Mouse (Mus musculus): Measurements from ENCODE around the gene Itpripl1. TPM values are rescaled to one million over a fixed set of nuclear protein-coding genes. Genes with fewer than 3 reads are reported as not detected.
"Not testable (repeated sequence)": the region's sequence is repeated elsewhere in the genome, so short reads cannot be mapped to it uniquely, and the experiment has no call there.

Gene Itpripl1
- polyA plus RNA-seq, 1 experiment, result 5.0 TPM

GRCm38 (mm10) chr2:127121591-127122235 is 21.5 kb downstream of the Itpripl1 start:
- no peak for DNase-seq (ENCODE audit: low read depth, low spot score)

GRCm38 (mm10) chr2:127108986-127109385 is 34.3 kb downstream of the Itpripl1 start:
- DNase-seq (ENCODE audit: low read depth, low spot score), result no peak
- WGBS, result 82% methylated on average over 4 of the region's 4 CpGs

More at GRCm38 (mm10) chr2:127121591-127122235, 21.5 kb downstream of the Itpripl1 start:
- WGBS, result 73% methylated on average over 8 of the region's 8 CpGs

- DNase-seq (ENCODE audit: low read depth, low spot score), result no peak
- 77% methylated on average over 8 of the region's 8 CpGs for WGBS
Measured at GRCm38 (mm10) chr2:127092000-127092399, 51.2 kb downstream of the Itpripl1 start.

- not testable (repeated sequence) for DNase-seq (ENCODE audit: low read depth, low spot score)
Measured at GRCm38 (mm10) chr2:127090151-127090550, 53.1 kb downstream of the Itpripl1 start.

Other genes with a start within 250 kb of the Itpripl1 start
- gene Sppl2a, start 210.2 kb downstream of the Itpripl1 start, polyA plus RNA-seq (2012; rRNA removed), result 22.5 and 26.6 TPM in 2 replicates
- gene Ap4e1, start 134.7 kb downstream of the Itpripl1 start, polyA plus RNA-seq (2012; rRNA removed), result 1.3 and 2.3 TPM in 2 replicates
- 13.2 and 14.3 TPM in 2 replicates for gene Blvra, start 72.8 kb downstream of the Itpripl1 start, polyA plus RNA-seq (2012; rRNA removed)
- 6.9 TPM in 2 replicates for gene Ncaph, start 9.5 kb downstream of the Itpripl1 start, polyA plus RNA-seq (2012; rRNA removed)
- gene 1810024B03Rik, start 64.8 kb upstream of the Itpripl1 start, polyA plus RNA-seq (2012; rRNA removed), result 1.2 TPM in 2 replicates
- gene Snrnp200, start 64.9 kb upstream of the Itpripl1 start, polyA plus RNA-seq (2012; rRNA removed), result 25.9 and 41.1 TPM in 2 replicates
- 57.6 and 58.5 TPM in 2 replicates for gene Ciao1, start 104.4 kb upstream of the Itpripl1 start, polyA plus RNA-seq (2012; rRNA removed)
- gene Tmem127, start 104.5 kb upstream of the Itpripl1 start, polyA plus RNA-seq (2012; rRNA removed), result 67.4 and 99.6 TPM in 2 replicates
- gene Stard7, start 126.8 kb upstream of the Itpripl1 start, polyA plus RNA-seq (2012; rRNA removed), result 35.8 and 43.0 TPM in 2 replicates
- 8.4 and 8.7 TPM in 2 replicates for gene Dusp2, start 192.7 kb upstream of the Itpripl1 start, polyA plus RNA-seq (2012; rRNA removed)
- not detected in 2 replicates for gene Astl, start 195.2 kb upstream of the Itpripl1 start, polyA plus RNA-seq (2012; rRNA removed)
- 0.71 and 0.91 TPM in 2 replicates for gene Adra2b, start 219.8 kb upstream of the Itpripl1 start, polyA plus RNA-seq (2012; rRNA removed)